ENCODE assay signal across 21 mouse cellular contexts in the genomic region with DNA sequence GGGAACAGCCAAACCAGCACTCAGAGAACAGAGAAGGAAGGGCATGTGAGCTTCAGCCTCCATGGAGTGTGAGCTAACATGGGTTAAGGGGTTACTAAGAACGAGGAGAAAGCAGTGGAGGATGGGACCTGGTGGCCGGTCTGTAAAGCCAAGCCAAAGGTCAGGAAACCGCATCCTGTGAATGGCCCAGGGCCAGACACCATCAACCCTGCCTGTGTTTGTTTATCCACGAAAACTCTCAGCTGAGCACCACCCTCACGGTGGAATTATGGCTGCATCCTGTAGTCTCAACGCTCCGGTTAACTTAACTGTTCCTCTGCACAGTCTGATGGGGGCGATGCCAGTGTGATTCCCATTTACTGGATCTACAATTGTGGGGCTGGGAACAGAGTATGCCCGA. TPM values are rescaled to one million over a fixed set of nuclear protein-coding genes. Genes with fewer than 3 reads are reported as not detected.
DNase-seq lines count a peak whose midpoint lies in the region; ATAC-seq and TF ChIP-seq lines count a peak whose summit lies in the region.
"Had no signal": no experiment of that assay in that cellular context is flagged by ENCODE, and none has a peak within 500 bp of the region (broad histone marks: within the 10 kb centered on the region; RNA-seq: fewer than 3 reads in every experiment).

No protein-coding gene starts in this region.

- H3K4me3 ChIP-seq in heart, embryonic 11.5 days (ENCODE audit: low read depth, low read length) = no peak overlapping the region
- no peak overlapping the region for H3K4me3 ChIP-seq in kidney, postnatal 0 days (replicated peaks; ENCODE audit: low read depth, low read length)
- H3K4me3 ChIP-seq: erythroblast, embryonic 14.5 days; forebrain, embryonic 15.5 days; heart, embryonic 15.5 days; limb, embryonic 12.5 days; lung, embryonic 15.5 days; neural tube, embryonic 12.5 days had no signal

- intact Hi-C loops in left cerebral cortex, postnatal 4 days (cut with DNase I) = no loop called here

- peak; percentile 94 for DNase-seq in heart, adult 11 months
- DNase-seq in kidney, postnatal 0 days (ENCODE audit: low spot score) = peak; percentile 18
- DNase-seq in kidney, adult 18-20 months = no peak
- peak; percentile 74 for DNase-seq in 416B (ENCODE audit: low read depth)
- DNase-seq in lung, postnatal 36 days = peak; percentile 26
- DNase-seq in left cerebral cortex, postnatal 4 days = no peak
- no peak for DNase-seq in ovary, postnatal 36 days (ENCODE audit: low spot score)
- DNase-seq: adrenal gland, adult 8-10 months; cerebellum, adult 11-12 months; cerebellum, postnatal 36 days; right cerebral cortex, postnatal 14 days had no signal

- no peak overlapping the region for H3K27ac ChIP-seq in heart, embryonic 11.5 days (ENCODE audit: low read depth, low read length)
- no peak overlapping the region for H3K27ac ChIP-seq in kidney, postnatal 0 days
- H3K27ac ChIP-seq: forebrain, embryonic 15.5 days; heart, embryonic 15.5 days; hindbrain, embryonic 14.5 days; limb, embryonic 12.5 days; lung, embryonic 15.5 days; neural tube, embryonic 12.5 days had no signal

- H3K9ac ChIP-seq in heart, embryonic 11.5 days (ENCODE audit: low read depth, low read length) = no peak overlapping the region
- H3K9ac ChIP-seq in kidney, postnatal 0 days (ENCODE audit: low read depth, low read length) = no peak overlapping the region
- H3K9ac ChIP-seq: forebrain, embryonic 15.5 days; heart, embryonic 15.5 days; hindbrain, embryonic 14.5 days; limb, embryonic 12.5 days; lung, embryonic 15.5 days; neural tube, embryonic 12.5 days had no signal

- ATAC-seq in heart, embryonic 11.5 days (replicated peaks; ENCODE audit: insufficient number of reproducible peaks, low FRiP score, low TSS enrichment) = no peak
- ATAC-seq in kidney, postnatal 0 days (replicated peaks; ENCODE audit: low FRiP score, low read depth) = no peak
- ATAC-seq: forebrain, embryonic 15.5 days; intestine, postnatal 0 days had no signal

- WGBS in heart, embryonic 11.5 days (ENCODE audit: insufficient replicate concordance) = 60% methylated on average over 9 of the region's 9 CpGs
- WGBS in kidney, postnatal 0 days = 32% methylated on average over 9 of the region's 9 CpGs

- no peaks in the 10 kb centered on the region for H3K9me3 ChIP-seq in heart, embryonic 11.5 days (replicated peaks; ENCODE audit: control insufficient read depth, low read length)
- H3K9me3 ChIP-seq in kidney, postnatal 0 days (replicated peaks; ENCODE audit: low read length) = no peaks in the 10 kb centered on the region
- H3K9me3 ChIP-seq: forebrain, embryonic 15.5 days; heart, embryonic 15.5 days; limb, embryonic 12.5 days; lung, embryonic 15.5 days; neural tube, embryonic 12.5 days had no signal

- H3K36me3 ChIP-seq in heart, embryonic 11.5 days (ENCODE audit: control insufficient read depth, insufficient read depth, low read length) = no peaks in the 10 kb centered on the region
- H3K36me3 ChIP-seq in kidney, postnatal 0 days (ENCODE audit: insufficient read depth, low read length) = no peaks in the 10 kb centered on the region
- H3K36me3 ChIP-seq: forebrain, embryonic 15.5 days; heart, embryonic 15.5 days; limb, embryonic 12.5 days; lung, embryonic 15.5 days; neural tube, embryonic 12.5 days had no signal

- TF ChIP-seq CTCF in kidney, postnatal 0 days (IDR thresholded peaks at IDR 0.05; ENCODE audit: low read depth) = no peak

- H3K4me1 ChIP-seq in heart, embryonic 11.5 days (ENCODE audit: control insufficient read depth, insufficient read depth, low read length) = no peaks in the 10 kb centered on the region
- H3K4me1 ChIP-seq in kidney, postnatal 0 days (replicated peaks; ENCODE audit: insufficient read depth, low read length) = 0 out of 2 replicates have a peak, but pooled peaks cover 6% of the 10 kb centered on the region
- H3K4me1 ChIP-seq: forebrain, embryonic 15.5 days; lung, embryonic 15.5 days; neural tube, embryonic 12.5 days had no signal

- no peaks in the 10 kb centered on the region for H3K27me3 ChIP-seq in heart, embryonic 11.5 days (ENCODE audit: control insufficient read depth, insufficient read depth, low read length)
- H3K27me3 ChIP-seq in kidney, postnatal 0 days (ENCODE audit: insufficient read depth, low read length) = no peaks in the 10 kb centered on the region
- H3K27me3 ChIP-seq: forebrain, embryonic 15.5 days; heart, embryonic 15.5 days; limb, embryonic 12.5 days; lung, embryonic 15.5 days; neural tube, embryonic 12.5 days had no signal

- H3K4me2 ChIP-seq in heart, embryonic 11.5 days = no peak overlapping the region
- no peak overlapping the region for H3K4me2 ChIP-seq in kidney, postnatal 0 days (ENCODE audit: low read length)
- H3K4me2 ChIP-seq: forebrain, embryonic 15.5 days; heart, embryonic 15.5 days; hindbrain, embryonic 14.5 days; limb, embryonic 12.5 days; lung, embryonic 15.5 days; neural tube, embryonic 12.5 days had no signal

RNA-seq across cellular contexts. Expression of gene Lrmp, which starts 20.4 kb away (rescaled TPM):
- polyA plus RNA-seq in heart, embryonic 11.5 days (2014; fragmentation: Nextera tagmentation; extraction: Ambion mirVana) = 3.0 and 3.5 TPM in 2 replicates
- 0.87 and 1.0 TPM in 2 replicates for polyA plus RNA-seq in kidney, postnatal 0 days (2015; fragmentation: Nextera tagmentation; extraction: Ambion mirVana)
- 1 to 10 TPM; 1.4 to 1.8 TPM for total RNA-seq in left cerebral cortex, postnatal 4 days (2021)

RNA-seq across cellular contexts. Expression of gene Bcat1, which starts 59.8 kb away (rescaled TPM):
- polyA plus RNA-seq in heart, embryonic 11.5 days (2014; fragmentation: Nextera tagmentation; extraction: Ambion mirVana) = 24.1 and 24.2 TPM in 2 replicates
- 5.8 TPM in 2 replicates for polyA plus RNA-seq in kidney, postnatal 0 days (2015; fragmentation: Nextera tagmentation; extraction: Ambion mirVana)
- total RNA-seq in left cerebral cortex, postnatal 4 days (2021) = 10 to 100 TPM; 81.0 to 88.8 TPM
- total RNA-seq: monocyte, adult 5-6 weeks had no signal
- polyA plus RNA-seq: erythroblast, embryonic 14.5 days had no signal

Comparison
In these comparisons a context has a peak if more than half of its experiments do, and no peak if none do; other contexts are left out.
1. DNase-seq: peak in heart, adult 11 months (single experiment), kidney, postnatal 0 days (single experiment), 416B (single experiment) and lung, postnatal 36 days (single experiment); none in kidney, adult 18-20 months (single experiment), left cerebral cortex, postnatal 4 days (single experiment) and ovary, postnatal 36 days (single experiment).